Mouse (Mus musculus) G1E (cell line): Measurements from ENCODE around the gene Zfp512b.

Experiments
- CTCF ChIP-seq: IDR thresholded peaks from 2 replicates; pipeline ENCODE4 v1.5.1; 2012; ENCODE audit warnings: low read depth, low read length, inconsistent platforms, mixed read lengths
- GATA1 ChIP-seq: IDR thresholded peaks from 2 replicates; pipeline ENCODE4 v1.6.1; 2012; ENCODE audit warnings: borderline replicate concordance, low read length, inconsistent platforms, mixed read lengths
- GATA2 ChIP-seq: IDR thresholded peaks from 2 replicates; pipeline ENCODE4 v1.6.1; 2012; ENCODE audit warnings: low read depth, low read length, inconsistent platforms, borderline replicate concordance
- POLR2AphosphoS5 ChIP-seq: IDR thresholded peaks from 2 replicates; pipeline ENCODE4 v1.6.1; 2012; ENCODE audit warnings: low read depth, low read length, inconsistent platforms; ENCODE audit not compliant: insufficient replicate concordance
- TAL1 ChIP-seq: conservative IDR thresholded peaks from 2 replicates; pipeline ENCODE4 v1.6.1; 2012; ENCODE audit warnings: low read depth, low read length, inconsistent platforms, mixed read lengths

DNA sequence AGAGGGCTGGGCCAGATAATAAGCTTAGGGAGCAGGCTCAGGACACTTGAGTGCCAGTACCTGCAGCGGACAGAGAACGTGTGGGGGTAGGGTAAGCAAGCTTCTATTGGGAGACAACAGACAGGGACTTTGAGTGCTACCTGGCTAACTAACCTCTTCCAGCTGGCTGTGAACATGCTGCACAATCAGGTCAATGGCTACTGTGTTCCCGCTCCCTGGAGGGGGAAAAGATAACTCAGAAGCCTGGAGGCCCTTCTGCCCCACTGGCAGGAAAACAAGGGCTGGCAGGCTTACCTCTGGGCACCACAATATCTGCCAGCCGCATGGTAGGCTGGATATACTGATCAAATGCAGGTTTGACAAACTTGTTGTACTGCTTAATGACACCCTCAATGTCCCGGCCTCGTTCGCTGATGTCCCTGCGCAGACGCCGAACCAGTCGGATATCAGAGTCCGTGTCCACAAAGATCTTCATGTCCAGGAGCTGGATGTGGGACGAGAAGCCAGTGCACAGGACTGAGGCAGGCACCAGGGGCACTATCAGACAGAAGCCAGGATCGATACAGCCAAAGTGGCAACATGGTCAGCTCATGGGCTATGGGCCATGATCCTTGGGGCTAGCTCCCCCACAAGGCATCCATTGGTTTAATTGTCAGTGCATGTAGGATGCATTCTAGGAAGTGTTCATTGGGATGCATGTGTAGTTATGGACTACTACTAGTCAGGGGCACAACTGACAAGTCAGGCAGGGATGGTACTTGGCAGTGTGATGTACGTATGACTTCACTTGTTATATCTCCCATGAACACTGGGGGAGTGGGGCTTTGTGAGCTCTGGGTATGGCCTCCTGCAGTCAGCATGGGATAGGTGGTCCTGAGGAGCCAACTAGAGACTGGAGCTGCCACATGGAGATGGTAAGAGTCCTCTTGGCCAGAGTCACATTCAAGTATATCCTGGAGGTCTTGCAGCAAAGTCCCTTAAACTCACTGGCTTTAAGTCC is 19.4 kb downstream of the Zfp512b start:
- no peak for TF ChIP-seq CTCF
- TF ChIP-seq GATA1: no peak
- no peak for TF ChIP-seq POLR2AphosphoS5
- no peak for TF ChIP-seq TAL1
- TF ChIP-seq GATA2: no peak
